Mouse (Mus musculus): ENCODE measurements at regions not wholly inside any gene's neighbourhood (a gene's known extent, or its start where the extent isn't known, plus 50 kb on each side); places are given as distances from the start of the nearest gene placed in this dataset.
A peak's percentile ranks its signal among the peaks of the same experiment; 100 is the strongest.

DNA sequence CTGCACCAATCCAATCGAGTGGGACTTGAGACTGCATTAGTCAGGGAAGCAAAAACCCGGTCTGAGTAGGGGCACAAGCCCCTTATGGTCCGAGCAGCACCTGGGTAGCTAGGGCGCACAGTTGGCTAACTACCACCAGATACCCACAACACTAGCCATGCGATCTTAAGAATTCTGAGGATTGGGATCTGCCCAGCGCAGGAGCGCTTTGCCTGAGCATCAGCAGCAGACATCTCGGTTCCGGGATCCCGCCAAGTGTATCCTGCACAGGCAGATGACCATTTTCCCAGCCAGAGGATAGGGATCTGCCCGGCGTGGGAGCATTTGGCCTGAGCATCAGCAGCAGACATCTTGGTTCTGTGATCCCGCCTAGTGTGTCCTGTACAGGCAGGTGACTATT lies 61.7 kb downstream of the Gm7951 start:
- DNase-seq (ENCODE audit: low spot score in 2 of 2) = peak; percentile 11 to 58
